Mouse (Mus musculus): Measurements from ENCODE around the gene Rabl2.

Rabl2 gene

GRCm38 (mm10) chr15:89550506-89550905 is 41.2 kb downstream of the Rabl2 start:
- no peak for DNase-seq (ENCODE audit: low spot score)

- no peak for DNase-seq (ENCODE audit: low spot score)
Observed at GRCm38 (mm10) chr15:89548837-89549236, 42.9 kb downstream of the Rabl2 start.

DNA sequence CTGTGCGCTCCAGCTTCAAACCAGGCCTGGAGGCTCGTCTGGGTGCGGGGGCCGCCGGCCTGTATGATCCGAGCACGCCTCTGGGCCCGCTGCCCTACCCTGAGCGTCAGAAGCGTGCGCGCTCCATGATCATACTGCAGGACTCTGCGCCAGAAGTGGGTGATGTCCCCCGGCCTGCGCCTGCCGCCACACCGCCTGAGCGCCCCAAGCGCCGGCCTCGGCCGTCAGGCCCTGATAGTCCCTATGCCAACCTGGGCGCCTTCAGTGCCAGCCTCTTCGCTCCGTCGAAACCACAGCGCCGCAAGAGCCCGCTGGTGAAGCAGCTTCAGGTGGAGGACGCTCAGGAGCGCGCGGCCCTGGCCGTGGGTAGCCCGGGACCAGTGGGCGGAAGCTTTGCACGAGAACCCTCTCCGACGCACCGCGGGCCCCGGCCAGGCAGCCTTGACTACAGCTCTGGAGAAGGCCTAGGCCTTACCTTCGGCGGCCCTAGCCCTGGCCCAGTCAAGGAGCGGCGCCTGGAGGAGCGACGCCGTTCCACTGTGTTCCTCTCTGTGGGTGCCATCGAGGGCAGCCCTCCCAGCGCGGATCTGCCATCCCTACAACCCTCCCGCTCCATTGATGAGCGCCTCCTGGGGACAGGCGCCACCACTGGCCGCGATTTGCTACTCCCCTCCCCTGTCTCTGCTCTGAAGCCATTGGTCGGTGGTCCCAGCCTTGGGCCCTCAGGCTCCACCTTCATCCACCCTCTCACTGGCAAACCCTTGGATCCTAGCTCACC is 43.7 kb downstream of the Rabl2 start:
- DNase-seq (ENCODE audit: low spot score), result no peak

DNA sequence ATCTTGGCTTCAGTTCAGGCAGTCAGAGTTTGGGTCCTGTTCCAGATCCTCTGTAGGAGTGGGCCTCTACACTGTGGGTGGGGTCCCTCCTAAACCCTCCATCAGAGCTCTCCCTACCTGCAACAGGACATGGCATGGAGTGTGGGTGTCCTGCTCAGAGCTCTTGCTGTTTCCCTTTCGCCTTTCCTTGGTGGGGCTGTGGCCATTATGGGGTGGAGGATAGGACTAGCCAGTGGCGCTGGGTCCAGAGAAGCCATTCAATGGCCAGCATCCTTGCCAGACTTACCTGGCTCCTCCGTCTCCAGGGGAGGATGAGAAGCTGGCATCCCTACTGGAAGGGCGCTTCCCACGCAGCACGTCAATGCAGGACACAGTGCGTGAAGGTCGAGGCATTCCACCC is 44.4 kb downstream of the Rabl2 start:
- no peak for DNase-seq (ENCODE audit: low spot score)

GRCm38 (mm10) chr15:89544171-89544570 is 47.6 kb downstream of the Rabl2 start:
- no peak for DNase-seq (ENCODE audit: low spot score)

GRCm38 (mm10) chr15:89533843-89534207 is 57.9 kb downstream of the Rabl2 start:
- no peak for DNase-seq (ENCODE audit: low spot score)

DNA sequence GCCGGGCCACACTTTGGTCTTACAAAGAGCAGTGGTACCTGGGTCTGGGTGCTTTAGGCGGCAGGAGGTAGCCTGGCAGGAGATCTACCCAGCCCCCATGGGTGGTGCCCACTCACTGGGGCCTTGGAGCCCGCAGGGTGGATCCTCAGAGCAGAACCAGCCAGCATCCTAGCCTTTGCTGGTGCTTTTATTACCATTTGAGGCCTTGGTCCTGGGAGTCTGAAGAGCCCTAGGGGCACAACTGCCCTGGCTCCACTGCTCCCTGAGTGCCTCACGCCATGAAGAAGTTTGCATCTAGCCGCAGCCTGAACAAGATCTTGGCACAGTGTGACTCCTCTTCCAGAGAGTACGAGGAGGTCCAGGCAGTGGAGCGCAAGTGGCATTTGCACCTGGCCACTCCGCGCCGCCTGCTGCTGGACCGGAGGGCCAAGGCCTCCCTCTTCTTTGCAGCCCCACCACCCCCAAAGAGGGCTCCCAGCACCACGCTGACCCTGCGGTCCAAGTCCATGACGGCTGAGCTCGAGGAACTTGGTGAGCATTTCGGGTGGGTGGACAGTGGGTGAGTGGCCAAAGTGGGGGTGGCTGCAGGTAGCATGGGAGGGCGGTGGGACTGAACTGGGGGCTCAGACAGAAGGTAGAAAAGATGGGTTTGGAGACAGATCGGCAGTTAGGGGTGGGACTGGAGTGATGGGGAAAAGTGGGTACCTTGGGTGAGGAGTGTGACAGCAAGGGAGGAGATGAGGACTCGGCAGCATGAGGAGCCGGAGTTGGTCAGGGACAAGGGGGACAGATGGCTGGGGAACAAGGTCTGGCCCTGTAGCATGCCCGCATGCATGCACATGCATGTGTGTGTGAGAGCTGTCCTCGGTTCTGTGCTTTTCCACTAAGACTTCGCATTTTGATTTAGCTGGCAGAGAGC is 58.5 kb downstream of the Rabl2 start:
- no peak for DNase-seq (ENCODE audit: low spot score)
